Mouse (Mus musculus): ENCODE data around the gene Hils1. TPM values are rescaled to one million over a fixed set of nuclear protein-coding genes. Genes with fewer than 3 reads are reported as not detected.
"Not testable (repeated sequence)": the region's sequence is repeated elsewhere in the genome, so short reads cannot be mapped to it uniquely, and the experiment has no call there.

The Hils1 gene
- polyA plus RNA-seq, 1 experiment from 2014 or later, result not detected

DNA sequence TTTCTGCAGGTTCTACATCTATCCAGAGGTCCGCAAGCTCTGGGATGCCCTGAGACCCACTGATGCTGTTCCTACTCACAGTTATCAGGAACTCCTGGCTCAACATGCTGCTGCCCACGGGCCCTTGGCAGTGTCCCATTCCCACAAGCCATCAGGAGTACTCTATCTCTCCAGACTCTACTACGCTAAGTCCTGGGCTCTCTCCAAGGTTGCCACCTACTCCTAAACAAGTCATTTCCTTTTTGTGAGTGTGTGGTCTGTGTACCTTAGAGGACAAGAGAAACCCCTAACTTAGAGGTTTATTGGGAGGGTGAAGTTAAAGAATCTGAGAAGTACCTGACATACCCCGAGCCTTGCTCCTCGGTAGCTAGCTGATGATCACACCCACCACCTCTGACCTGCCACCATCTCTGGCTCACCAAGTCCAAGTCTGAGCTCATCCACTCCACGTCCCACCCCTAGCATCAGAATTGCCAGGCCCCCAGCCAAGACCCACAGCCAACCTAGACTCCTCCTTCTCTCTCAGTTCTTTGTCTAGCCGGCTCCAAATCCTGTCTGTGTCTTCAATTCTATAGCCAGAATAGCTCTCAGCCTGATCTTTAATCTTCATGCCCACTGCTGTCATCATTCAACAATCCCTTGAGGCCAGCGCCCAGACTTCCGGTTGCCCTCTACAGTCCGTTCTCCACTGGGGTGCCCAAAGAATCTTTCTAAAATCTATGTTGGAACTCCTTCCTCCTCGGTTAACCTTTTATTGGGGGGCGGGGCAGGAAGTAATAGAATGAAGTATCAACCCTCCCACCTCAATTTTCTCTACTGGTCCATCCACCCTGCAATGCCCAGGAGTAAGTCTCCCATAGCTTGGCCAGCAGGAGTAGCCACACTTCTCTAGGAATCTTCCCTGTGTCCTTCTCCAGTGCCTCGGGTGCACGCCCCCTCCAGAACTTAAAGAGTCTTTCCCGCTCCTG is 41.6 kb downstream of the Hils1 start:
- Histone ChIP-seq H3K27me3 (ENCODE audit: control insufficient read depth, insufficient read depth, low read depth, low read length) (no peaks in the 10 kb centered on the region), H3K36me3 (ENCODE audit: control insufficient read depth, insufficient read depth) (peaks cover 8% of the 10 kb centered on the region), H3K4me2 (ENCODE audit: low read depth, low read length) (peak overlapping the region; percentile 85), H3K4me1 (ENCODE audit: control insufficient read depth, low read depth, low read length) (peaks cover 52% of the 10 kb centered on the region), H3K27ac (ENCODE audit: low read length) (peak overlapping the region; percentile 98), H3K9me3 (replicated peaks; ENCODE audit: control insufficient read depth, low read length) (no peaks in the 10 kb centered on the region), H3K4me3 (ENCODE audit: low read depth, low read length) (peak overlapping the region; percentile 71), H3K9ac (ENCODE audit: low read depth, low read length) (peak overlapping the region; percentile 85)
- no peak for ATAC-seq (ENCODE audit: low read depth)
- WGBS (ENCODE audit: insufficient replicate concordance), result 27% methylated on average over 15 of the region's 15 CpGs

DNA sequence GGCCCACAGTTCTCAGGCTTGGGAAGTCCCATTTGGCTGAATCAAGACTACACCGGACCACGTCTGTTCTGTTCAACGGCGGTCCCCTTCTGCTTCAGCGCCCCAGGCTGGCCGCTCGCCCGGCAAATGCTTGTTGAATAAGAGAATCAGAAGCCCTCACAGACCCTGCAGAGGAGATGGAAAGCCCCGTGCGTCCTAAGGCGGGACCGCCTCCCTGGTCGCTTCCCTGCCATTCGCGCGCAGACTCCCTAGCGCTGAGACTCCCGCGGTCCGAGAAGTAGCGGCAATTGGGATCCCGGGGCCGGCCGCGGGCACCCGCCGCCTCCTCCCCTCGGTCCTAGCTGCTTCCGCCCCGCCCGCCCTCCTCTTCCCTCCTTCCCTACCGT is 42.2 kb downstream of the Hils1 start, which contains the start of gene Samd14:
Gene Samd14, plus strand, starts transcription at position 251 of the 386 bp plus-strand sequence.
- Histone ChIP-seq H3K27ac (ENCODE audit: low read length) (peak within 1 kb of the TSS; percentile 98), H3K27me3 (ENCODE audit: control insufficient read depth, insufficient read depth, low read depth, low read length) (no peaks in the 10 kb centered on the region), H3K4me1 (ENCODE audit: control insufficient read depth, low read depth, low read length) (peaks cover 59% of the 10 kb centered on the region), H3K9ac (ENCODE audit: low read depth, low read length) (peak within 1 kb of the TSS; percentile 85), H3K36me3 (ENCODE audit: control insufficient read depth, insufficient read depth) (peaks cover 10% of the 10 kb centered on the region), H3K4me3 (ENCODE audit: low read depth, low read length) (peak within 1 kb of the TSS; percentile 71), H3K9me3 (replicated peaks; ENCODE audit: control insufficient read depth, low read length) (no peaks in the 10 kb centered on the region), H3K4me2 (ENCODE audit: low read depth, low read length) (peak within 1 kb of the TSS; percentile 85)
- WGBS (ENCODE audit: insufficient replicate concordance), result under 1% methylated on average over 31 of the region's 32 CpGs
- peak; percentile 27 for ATAC-seq (ENCODE audit: low read depth)

DNA sequence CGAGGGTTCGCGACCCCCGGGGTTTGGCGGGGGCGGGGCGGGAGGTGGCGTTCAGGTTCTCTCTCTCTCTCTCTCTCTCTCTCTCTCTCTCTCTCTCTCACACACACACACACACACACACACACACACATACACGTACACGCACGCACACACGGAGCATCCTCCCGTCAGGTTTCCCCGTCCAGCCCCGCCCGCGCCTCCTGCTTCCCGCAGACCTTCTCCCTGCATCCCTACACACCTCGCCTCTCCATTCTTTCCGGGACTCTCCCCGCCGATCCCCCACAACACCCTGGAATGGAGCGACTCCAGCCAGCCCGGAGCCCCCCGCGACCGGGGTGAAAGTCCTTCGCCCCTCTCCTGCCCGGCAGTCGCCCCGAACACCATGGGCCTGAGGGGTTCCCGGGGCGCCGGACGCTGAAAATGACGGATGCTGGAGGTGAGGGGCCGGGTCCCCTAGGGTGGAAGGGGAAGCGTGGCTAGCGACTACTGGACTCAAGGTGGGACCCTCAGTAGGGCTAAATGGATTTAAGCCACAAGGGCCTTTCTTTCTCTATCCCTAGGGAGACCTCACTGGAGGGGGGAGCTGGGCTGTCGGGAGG is 42.8 kb downstream of the Hils1 start:
- Histone ChIP-seq H3K4me3 (ENCODE audit: low read depth, low read length) (peak overlapping the region; percentile 71), H3K4me1 (ENCODE audit: control insufficient read depth, low read depth, low read length) (peaks cover 65% of the 10 kb centered on the region), H3K36me3 (ENCODE audit: control insufficient read depth, insufficient read depth) (peaks cover 10% of the 10 kb centered on the region), H3K4me2 (ENCODE audit: low read depth, low read length) (peak overlapping the region; percentile 85), H3K27me3 (ENCODE audit: control insufficient read depth, insufficient read depth, low read depth, low read length) (no peaks in the 10 kb centered on the region), H3K27ac (ENCODE audit: low read length) (peak overlapping the region; percentile 98), H3K9ac (ENCODE audit: low read depth, low read length) (peak overlapping the region; percentile 85), H3K9me3 (replicated peaks; ENCODE audit: control insufficient read depth, low read length) (no peaks in the 10 kb centered on the region)
- no peak for ATAC-seq (ENCODE audit: low read depth)
- under 1% methylated on average over 39 of the region's 40 CpGs for WGBS (ENCODE audit: insufficient replicate concordance)

DNA sequence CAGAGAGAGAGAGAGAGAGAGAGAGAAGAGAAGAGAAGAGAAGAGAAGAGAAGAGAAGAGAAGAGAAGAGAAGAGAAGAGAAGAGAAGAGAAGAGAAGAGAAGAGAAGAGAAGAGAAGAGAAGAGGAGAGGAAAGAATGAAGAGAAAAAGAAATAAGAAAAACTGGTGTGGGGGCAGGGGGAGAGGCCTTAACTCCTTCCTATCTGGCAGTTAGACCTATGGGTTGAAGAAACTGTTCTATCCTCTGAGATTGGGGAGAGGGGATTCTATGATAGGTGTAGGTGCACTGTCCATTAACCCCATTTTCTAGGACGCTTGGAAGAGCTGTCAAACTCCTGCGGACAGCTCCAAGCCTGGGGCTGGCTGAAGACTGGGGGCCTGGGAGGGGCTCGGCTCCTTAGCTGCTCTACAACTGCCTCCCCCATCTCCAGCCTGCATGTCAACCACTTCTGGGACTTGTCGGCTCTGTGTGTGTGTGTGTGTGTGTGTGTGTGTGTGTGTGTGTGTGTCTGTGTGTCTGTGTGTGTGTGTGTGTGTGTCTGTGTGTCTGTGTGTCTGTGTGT is 43.5 kb downstream of the Hils1 start:
- peak overlapping the region; percentile 98 for H3K27ac ChIP-seq (ENCODE audit: low read length)

DNA sequence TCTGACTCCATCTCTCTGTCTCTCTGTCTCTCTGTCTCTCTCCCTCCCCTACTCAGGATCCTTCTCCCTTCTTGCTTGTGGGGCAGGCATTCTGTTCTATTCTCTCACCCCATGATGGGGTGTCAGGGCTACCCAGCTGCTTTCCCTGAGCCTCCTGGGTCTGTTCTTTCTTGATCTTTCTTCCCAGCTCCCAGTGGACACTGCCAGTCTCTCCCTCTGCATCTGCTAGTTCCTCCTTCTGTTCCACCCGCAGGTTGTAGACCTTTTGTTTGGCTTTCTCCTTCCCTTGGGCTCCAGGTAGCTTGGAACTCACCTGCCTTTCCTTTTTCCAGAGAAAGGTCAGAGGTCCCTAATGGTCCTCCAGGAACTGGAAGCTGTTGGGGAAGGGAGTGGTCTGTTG is 44.0 kb downstream of the Hils1 start:
- Histone ChIP-seq H3K4me1 (ENCODE audit: control insufficient read depth, low read depth, low read length) (peaks cover 69% of the 10 kb centered on the region), H3K9me3 (replicated peaks; ENCODE audit: control insufficient read depth, low read length) (no peaks in the 10 kb centered on the region), H3K27me3 (ENCODE audit: control insufficient read depth, insufficient read depth, low read depth, low read length) (no peaks in the 10 kb centered on the region), H3K4me3 (ENCODE audit: low read depth, low read length) (peak overlapping the region; percentile 71), H3K9ac (ENCODE audit: low read depth, low read length) (peak overlapping the region; percentile 85), H3K4me2 (ENCODE audit: low read depth, low read length) (peak overlapping the region; percentile 70), H3K27ac (ENCODE audit: low read length) (peak overlapping the region; percentile 98), H3K36me3 (ENCODE audit: control insufficient read depth, insufficient read depth) (peaks cover 10% of the 10 kb centered on the region)
- ATAC-seq (ENCODE audit: low read depth), result no peak
- WGBS (ENCODE audit: insufficient replicate concordance), result 3% methylated on average over 1 of the region's 1 CpGs

More for the DNA sequence above, 43.5 kb downstream of the Hils1 start:
- not testable (repeated sequence) for H3K27me3 ChIP-seq (ENCODE audit: control insufficient read depth, insufficient read depth, low read depth, low read length); H3K9me3 ChIP-seq (replicated peaks; ENCODE audit: control insufficient read depth, low read length); ATAC-seq (ENCODE audit: low read depth)
- WGBS (ENCODE audit: insufficient replicate concordance), result 18% methylated on average over 3 of the region's 4 CpGs
- peaks cover 69% of the 10 kb centered on the region for H3K4me1 ChIP-seq (ENCODE audit: control insufficient read depth, low read depth, low read length)
- H3K9ac ChIP-seq (ENCODE audit: low read depth, low read length), result peak overlapping the region; percentile 85
- H3K4me3 ChIP-seq (ENCODE audit: low read depth, low read length), result peak overlapping the region; percentile 71
- H3K36me3 ChIP-seq (ENCODE audit: control insufficient read depth, insufficient read depth), result peaks cover 10% of the 10 kb centered on the region
- H3K4me2 ChIP-seq (ENCODE audit: low read depth, low read length), result peak overlapping the region; percentile 70

DNA sequence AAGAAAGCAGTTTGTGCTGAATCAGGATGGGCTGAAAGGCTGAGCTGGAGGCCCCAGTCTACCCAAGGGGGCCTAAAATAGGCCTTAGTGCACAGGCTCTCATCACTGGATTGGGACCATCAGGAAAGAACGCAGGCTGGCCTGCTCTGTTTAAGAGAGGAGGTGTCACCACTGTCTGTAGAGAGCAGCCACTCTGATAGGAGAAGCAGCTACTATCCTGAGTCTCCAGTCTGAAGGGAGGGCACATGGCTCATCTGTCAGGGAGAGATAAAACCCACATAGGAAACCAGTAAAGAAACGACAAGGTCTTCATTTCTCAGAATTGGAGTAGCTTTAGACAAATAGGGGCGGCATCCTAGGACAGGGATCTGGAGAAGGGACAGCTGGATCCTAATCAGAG is 44.7 kb downstream of the Hils1 start:
- Histone ChIP-seq H3K4me3 (ENCODE audit: low read depth, low read length) (peak overlapping the region; percentile 71), H3K9ac (ENCODE audit: low read depth, low read length) (peak overlapping the region; percentile 85), H3K27me3 (ENCODE audit: control insufficient read depth, insufficient read depth, low read depth, low read length) (no peaks in the 10 kb centered on the region), H3K4me1 (ENCODE audit: control insufficient read depth, low read depth, low read length) (peaks cover 64% of the 10 kb centered on the region), H3K4me2 (ENCODE audit: low read depth, low read length) (peak overlapping the region; percentile 70), H3K9me3 (replicated peaks; ENCODE audit: control insufficient read depth, low read length) (no peaks in the 10 kb centered on the region), H3K36me3 (ENCODE audit: control insufficient read depth, insufficient read depth) (peaks cover 13% of the 10 kb centered on the region), H3K27ac (ENCODE audit: low read length) (peak overlapping the region; percentile 98)
- ATAC-seq (ENCODE audit: low read depth), result peak; percentile 96
- WGBS (ENCODE audit: insufficient replicate concordance), result 19% methylated on average over 3 of the region's 3 CpGs

DNA sequence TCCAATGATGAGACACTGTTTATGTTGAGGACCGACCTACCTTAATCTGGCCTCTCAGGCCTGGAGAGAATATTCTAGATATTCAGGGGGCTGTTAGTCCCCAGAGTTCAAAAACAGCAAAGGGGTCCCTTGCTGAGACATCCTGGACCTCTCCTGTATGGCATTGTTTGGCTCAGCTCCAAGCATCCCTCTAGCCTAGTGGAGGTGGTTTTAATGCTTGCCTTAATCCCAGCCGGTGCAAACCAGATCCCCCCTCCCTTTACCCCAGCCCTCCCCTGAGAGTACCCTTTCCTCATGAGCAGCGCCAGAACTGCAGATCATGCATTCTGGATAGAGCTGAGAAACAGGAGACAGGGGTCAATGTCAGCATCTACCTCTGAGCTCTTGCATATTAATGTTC is 45.1 kb downstream of the Hils1 start:
- Histone ChIP-seq H3K4me2 (ENCODE audit: low read depth, low read length) (peak overlapping the region; percentile 70), H3K36me3 (ENCODE audit: control insufficient read depth, insufficient read depth) (peaks cover 16% of the 10 kb centered on the region), H3K4me3 (ENCODE audit: low read depth, low read length) (peak overlapping the region; percentile 71), H3K27me3 (ENCODE audit: control insufficient read depth, insufficient read depth, low read depth, low read length) (no peaks in the 10 kb centered on the region), H3K27ac (ENCODE audit: low read length) (peak overlapping the region; percentile 98), H3K9ac (ENCODE audit: low read depth, low read length) (peak overlapping the region; percentile 66), H3K4me1 (ENCODE audit: control insufficient read depth, low read depth, low read length) (peaks cover 60% of the 10 kb centered on the region), H3K9me3 (replicated peaks; ENCODE audit: control insufficient read depth, low read length) (no peaks in the 10 kb centered on the region)
- no peak for ATAC-seq (ENCODE audit: low read depth)
- 28% methylated on average over 3 of the region's 3 CpGs for WGBS (ENCODE audit: insufficient replicate concordance)

DNA sequence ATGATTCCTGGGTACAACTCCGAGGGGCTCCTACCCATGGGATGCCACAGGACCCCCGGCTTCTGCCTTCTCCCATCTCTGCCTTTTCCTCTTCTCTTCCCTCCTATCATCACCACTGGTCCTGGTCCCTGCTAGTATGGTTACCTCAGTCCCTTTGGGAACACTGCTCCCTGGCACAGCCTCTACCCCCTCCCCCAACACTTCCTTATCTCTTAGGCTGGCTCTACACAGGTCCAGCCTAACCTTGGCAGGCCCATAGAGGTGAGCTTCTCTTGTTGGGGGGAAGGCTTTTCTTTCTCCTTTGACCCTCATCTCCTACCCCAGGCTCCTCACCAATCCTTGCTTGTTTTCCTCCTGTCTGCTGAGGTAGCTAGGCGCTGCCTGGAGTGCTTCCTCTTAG is 48.1 kb downstream of the Hils1 start:
- peaks cover 40% of the 10 kb centered on the region for H3K4me1 ChIP-seq (ENCODE audit: control insufficient read depth, low read depth, low read length)
- H3K9me3 ChIP-seq (replicated peaks; ENCODE audit: control insufficient read depth, low read length), result no peaks in the 10 kb centered on the region
- no peak overlapping the region; the same call in 1 of the 2 replicates for H3K27ac ChIP-seq (ENCODE audit: low read length)
- H3K4me2 ChIP-seq (ENCODE audit: low read depth, low read length), result 0 out of 2 replicates have a peak overlapping the region, but pooled peaks have one; percentile 4
- WGBS (ENCODE audit: insufficient replicate concordance), result 73% methylated on average over 3 of the region's 3 CpGs
- no peak overlapping the region for H3K4me3 ChIP-seq (ENCODE audit: low read depth, low read length)
- H3K36me3 ChIP-seq (ENCODE audit: control insufficient read depth, insufficient read depth), result peaks cover 33% of the 10 kb centered on the region
- peak overlapping the region; percentile 16 for H3K9ac ChIP-seq (ENCODE audit: low read depth, low read length)
- ATAC-seq (ENCODE audit: low read depth), result no peak
- H3K27me3 ChIP-seq (ENCODE audit: control insufficient read depth, insufficient read depth, low read depth, low read length), result peaks cover 4% of the 10 kb centered on the region; the same call in 1 of the 2 replicates
